28 mouse cellular contexts compared by ENCODE assay signal in genomic region chr13:57641649-57642048, GRCm38 (mm10).
"Had no signal": no experiment of that assay in that cellular context is flagged by ENCODE, and none has a peak within 500 bp of the region (broad histone marks: within the 10 kb centered on the region; RNA-seq: fewer than 3 reads in every experiment).

No protein-coding gene starts in this region.

- H3K9me3 ChIP-seq: limb, embryonic 10.5 days; limb, embryonic 12.5 days; limb, embryonic 13.5 days; limb, embryonic 15.5 days; liver, embryonic 12.5 days; liver, embryonic 13.5 days; liver, embryonic 15.5 days; lung, embryonic 15.5 days; midbrain, embryonic 12.5 days; midbrain, embryonic 13.5 days; midbrain, embryonic 15.5 days; neural tube, embryonic 13.5 days had no signal

- H3K27me3 ChIP-seq: limb, embryonic 12.5 days; limb, embryonic 13.5 days; limb, embryonic 15.5 days; lung, embryonic 15.5 days; megakaryocyte, embryonic 14.5 days; midbrain, embryonic 15.5 days; neural tube, embryonic 12.5 days; neural tube, embryonic 13.5 days had no signal

- H3K9ac ChIP-seq: limb, embryonic 12.5 days; limb, embryonic 13.5 days; limb, embryonic 15.5 days; liver, embryonic 12.5 days; liver, embryonic 13.5 days; liver, embryonic 14.5 days; liver, embryonic 15.5 days; liver, postnatal 0 days; lung, embryonic 14.5 days; lung, embryonic 15.5 days; midbrain, embryonic 12.5 days; midbrain, embryonic 13.5 days; midbrain, embryonic 15.5 days; neural tube, embryonic 12.5 days; neural tube, embryonic 13.5 days had no signal

- H3K4me3 ChIP-seq: left cerebral cortex, adult 2 months; limb, embryonic 10.5 days; limb, embryonic 12.5 days; limb, embryonic 13.5 days; limb, embryonic 15.5 days; liver, embryonic 12.5 days; liver, embryonic 13.5 days; liver, embryonic 15.5 days; lung, embryonic 15.5 days; midbrain, embryonic 12.5 days; midbrain, embryonic 13.5 days; midbrain, embryonic 15.5 days; myocyte; neural tube, embryonic 12.5 days; neural tube, embryonic 13.5 days had no signal

- DNase-seq: left cerebral cortex, postnatal 4 days; liver, embryonic 13.5 days; liver, postnatal 0 days; lung, adult 2 months; lung, embryonic 14.5 days; lung, postnatal 10 days; lung, postnatal 14 days; lung, postnatal 36 days; midbrain, embryonic 14.5 days had no signal

- H3K36me3 ChIP-seq: limb, embryonic 10.5 days; limb, embryonic 12.5 days; limb, embryonic 13.5 days; limb, embryonic 15.5 days; liver, embryonic 12.5 days; liver, embryonic 13.5 days; liver, embryonic 15.5 days; lung, embryonic 15.5 days; midbrain, embryonic 12.5 days; midbrain, embryonic 13.5 days; midbrain, embryonic 15.5 days; neural tube, embryonic 12.5 days; neural tube, embryonic 13.5 days had no signal

- ATAC-seq: liver, postnatal 0 days; midbrain, embryonic 13.5 days; midbrain, embryonic 15.5 days; midbrain, embryonic 16.5 days had no signal

- H3K4me2 ChIP-seq: limb, embryonic 12.5 days; limb, embryonic 13.5 days; limb, embryonic 15.5 days; liver, embryonic 11.5 days; liver, embryonic 12.5 days; liver, embryonic 13.5 days; liver, embryonic 15.5 days; lung, embryonic 14.5 days; lung, embryonic 15.5 days; midbrain, embryonic 12.5 days; midbrain, embryonic 13.5 days; midbrain, embryonic 15.5 days; neural tube, embryonic 12.5 days; neural tube, embryonic 13.5 days had no signal

- H3K27ac ChIP-seq: left cerebral cortex, adult 2 months; limb, embryonic 10.5 days; limb, embryonic 12.5 days; limb, embryonic 13.5 days; limb, embryonic 15.5 days; liver, embryonic 12.5 days; liver, embryonic 13.5 days; liver, embryonic 14.5 days; liver, embryonic 15.5 days; lung, embryonic 15.5 days; macrophage; midbrain, embryonic 12.5 days; midbrain, embryonic 13.5 days; midbrain, embryonic 15.5 days; neural tube, embryonic 12.5 days; neural tube, embryonic 13.5 days had no signal

- H3K4me1 ChIP-seq: limb, embryonic 10.5 days; limb, embryonic 12.5 days; limb, embryonic 13.5 days; limb, embryonic 15.5 days; liver, embryonic 15.5 days; lung, embryonic 15.5 days; megakaryocyte, embryonic 14.5 days; midbrain, embryonic 12.5 days; neural tube, embryonic 12.5 days had no signal
